Mouse (Mus musculus) MEL (cell line): ENCODE data around the gene Wdr91. TPM values are rescaled to one million over a fixed set of nuclear protein-coding genes. Genes with fewer than 3 reads are reported as not detected.

Source experiments
- DNase-seq: peaks from one replicate; pipeline ENCODE4 v3.0.0; 2011; ENCODE audit warnings: low read depth, low spot score
- H3K27ac ChIP-seq: 2 replicates; pipeline ENCODE4 v1.5.1; 2012; ENCODE audit warnings: low read depth, mild to moderate bottlenecking, control low read depth, low read length, moderate library complexity; ENCODE audit not compliant: control insufficient read depth
- H3K27me3 ChIP-seq, 2 experiments: fragments of 150-350 bp in 1 of 2; sonication (generic) in 1 of 2; 2 replicates each; pipeline ENCODE4 v1.6.1; 2012; ENCODE audit warnings: low read length in 2 of 2, mild to moderate bottlenecking in 2 of 2, improper control_type of control experiment in 1 of 2, moderate library complexity in 1 of 2; ENCODE audit not compliant: insufficient read depth in 2 of 2, control insufficient read depth in 1 of 2
- H3K36me3 ChIP-seq, 2 experiments: 2 replicates each; pipeline ENCODE4 v1.6.1; 2012 to 2014; ENCODE audit warnings: low read length in 2 of 2, improper control_type of control experiment in 1 of 2, inconsistent platforms in 1 of 2, mild to moderate bottlenecking in 1 of 2; ENCODE audit not compliant: insufficient read depth in 2 of 2, control insufficient read depth in 1 of 2
- H3K4me1 ChIP-seq, 2 experiments: fragments of 150-350 bp in 1 of 2; sonication (generic) in 1 of 2; 2 replicates each; pipeline ENCODE4 v1.6.1; 2012; ENCODE audit warnings: low read length in 2 of 2, improper control_type of control experiment in 1 of 2, mild to moderate bottlenecking in 1 of 2; ENCODE audit not compliant: insufficient read depth in 2 of 2, control insufficient read depth in 1 of 2
- H3K4me3 ChIP-seq, 2 experiments: fragments of 150-350 bp in 1 of 2; sonication (generic) in 1 of 2; 2 replicates each; pipeline ENCODE4 v1.5.1; 2012; ENCODE audit warnings: low read depth in 2 of 2, low read length in 2 of 2, mild to moderate bottlenecking in 2 of 2, moderate library complexity in 2 of 2, control low read depth in 1 of 2, improper control_type of control experiment in 1 of 2; ENCODE audit not compliant: control insufficient read depth in 1 of 2, insufficient read depth in 1 of 2
- H3K79me2 ChIP-seq: 2 replicates; pipeline ENCODE4 v1.6.1; 2012; ENCODE audit warnings: mild to moderate bottlenecking, low read length, moderate library complexity; ENCODE audit not compliant: control insufficient read depth, poor library complexity, insufficient read depth
- H3K9ac ChIP-seq: 2 replicates; pipeline ENCODE4 v1.6.1; 2012; ENCODE audit warnings: low read depth, mild to moderate bottlenecking, control low read depth, low read length, moderate library complexity; ENCODE audit not compliant: control insufficient read depth, poor library complexity, severe bottlenecking
- H3K9me3 ChIP-seq: fragments of 150-350 bp; sonication (generic); replicated peaks from 2 replicates; pipeline ENCODE4 v1.6.1; 2012; ENCODE audit warnings: mild to moderate bottlenecking, low read length, improper control_type of control experiment, moderate library complexity; ENCODE audit not compliant: insufficient read depth
- BHLHE40 ChIP-seq: IDR thresholded peaks from 2 replicates; pipeline ENCODE4 v1.6.1; 2012; ENCODE audit warnings: low read depth, mild to moderate bottlenecking, inconsistent platforms, low read length, improper control_type of control experiment, borderline replicate concordance
- CHD2 ChIP-seq: IDR thresholded peaks from 2 replicates; pipeline ENCODE4 v1.6.1; 2011; ENCODE audit warnings: low read length, improper control_type of control experiment
- ELF1 ChIP-seq: IDR thresholded peaks from 2 replicates; pipeline ENCODE4 v1.6.1; 2014; ENCODE audit warnings: low read depth, mild to moderate bottlenecking, inconsistent platforms, low read length, improper control_type of control experiment, moderate library complexity
- EP300 ChIP-seq, 2 experiments: IDR thresholded peaks; 2 replicates each; pipeline ENCODE4 v1.6.1; 2011; ENCODE audit warnings: improper control_type of control experiment in 2 of 2, low read length in 2 of 2, low read depth in 1 of 2, mild to moderate bottlenecking in 1 of 2
- ETS1 ChIP-seq: IDR thresholded peaks from 2 replicates; pipeline ENCODE4 v1.6.1; 2012; ENCODE audit warnings: low read depth, mild to moderate bottlenecking, inconsistent platforms, low read length, improper control_type of control experiment, moderate library complexity
- GABPA ChIP-seq: IDR thresholded peaks from 2 replicates; pipeline ENCODE4 v1.6.1; 2012; ENCODE audit warnings: low read depth, mild to moderate bottlenecking, inconsistent platforms, low read length, improper control_type of control experiment, moderate library complexity
- GATA1 ChIP-seq: IDR thresholded peaks from 2 replicates; pipeline ENCODE4 v1.6.1; 2011; ENCODE audit warnings: low read depth, low read length, improper control_type of control experiment
- JUND ChIP-seq: IDR thresholded peaks from 2 replicates; pipeline ENCODE4 v1.6.1; 2011; ENCODE audit warnings: low read depth, mild to moderate bottlenecking, improper control_type of control experiment, low read length
- MEF2A ChIP-seq: IDR thresholded peaks from 2 replicates; pipeline ENCODE4 v1.6.1; 2014; ENCODE audit warnings: low read depth, mild to moderate bottlenecking, inconsistent platforms, low read length, improper control_type of control experiment; ENCODE audit not compliant: poor library complexity, insufficient replicate concordance, severe bottlenecking; ENCODE audit errors: extremely low read depth
- MYB ChIP-seq: IDR thresholded peaks from 2 replicates; pipeline ENCODE4 v1.6.1; 2011; ENCODE audit warnings: mild to moderate bottlenecking, low read depth, low read length, improper control_type of control experiment
- MYC ChIP-seq: IDR thresholded peaks from 2 replicates; pipeline ENCODE4 v1.6.1; 2011; ENCODE audit warnings: low read depth, mild to moderate bottlenecking, low read length, improper control_type of control experiment, moderate library complexity
- NRF1 ChIP-seq: IDR thresholded peaks from 2 replicates; pipeline ENCODE4 v1.6.1; 2014; ENCODE audit warnings: low read depth, mild to moderate bottlenecking, inconsistent platforms, low read length, improper control_type of control experiment, moderate library complexity; ENCODE audit not compliant: poor library complexity, insufficient read depth, severe bottlenecking
- POLR2A ChIP-seq, 2 experiments: IDR thresholded peaks; 2 replicates each; pipeline ENCODE4 v1.6.1; 2011 to 2012; ENCODE audit warnings: low read length in 2 of 2, mild to moderate bottlenecking in 2 of 2, control low read depth in 1 of 2, improper control_type of control experiment in 1 of 2, low read depth in 1 of 2, moderate library complexity in 1 of 2; ENCODE audit not compliant: control insufficient read depth in 1 of 2, insufficient read depth in 1 of 2, poor library complexity in 1 of 2
- POLR2AphosphoS2 ChIP-seq: IDR thresholded peaks from 2 replicates; pipeline ENCODE4 v1.6.1; 2011; ENCODE audit warnings: low read length, improper control_type of control experiment
- SMC3 ChIP-seq: IDR thresholded peaks from 2 replicates; pipeline ENCODE4 v1.6.1; 2011; ENCODE audit warnings: low read depth, low read length, improper control_type of control experiment
- TAL1 ChIP-seq: IDR thresholded peaks from 2 replicates; pipeline ENCODE4 v1.6.1; 2012; ENCODE audit warnings: mild to moderate bottlenecking, inconsistent platforms, low read length, moderate library complexity, mixed read lengths
- TBP ChIP-seq: IDR thresholded peaks from 2 replicates; pipeline ENCODE4 v1.8.0; 2011; ENCODE audit warnings: low read depth, low read length, improper control_type of control experiment
- USF1 ChIP-seq: IDR thresholded peaks from 2 replicates; pipeline ENCODE4 v1.6.1; 2014; ENCODE audit warnings: low read depth, mild to moderate bottlenecking, inconsistent platforms, low read length, improper control_type of control experiment, moderate library complexity
- ZC3H11A ChIP-seq: IDR thresholded peaks from 2 replicates; pipeline ENCODE4 v1.6.1; 2012; ENCODE audit warnings: low read depth, mild to moderate bottlenecking, inconsistent platforms, low read length, improper control_type of control experiment
- ZMIZ1 ChIP-seq: IDR thresholded peaks from 2 replicates; pipeline ENCODE4 v1.6.1; 2012; ENCODE audit warnings: low read depth, mild to moderate bottlenecking, inconsistent platforms, low read length, improper control_type of control experiment, moderate library complexity
- polyA plus RNA-seq, 2 experiments: library from polyadenylated mRNA; stranded (reverse) in 1 of 2; unstranded in 1 of 2; fragments of >175 nt in 1 of 2; fragments of >200 nt in 1 of 2; gene quantifications; 2 replicates each; pipeline versions ENCODE4 v1.2.1 to v1.2.4; 2012; ENCODE audit warnings: low replicate concordance in 2 of 2, low read depth in 1 of 2; ENCODE audit not compliant: insufficient read length in 2 of 2, insufficient read depth in 1 of 2, missing spikeins in 1 of 2
- total RNA-seq: library from RNA; depleted of rRNA; stranded (reverse); fragments of 300-350 nt; gene quantifications from 2 replicates; pipeline ENCODE4 v1.2.3, GENCODE M21; 2012

Gene Wdr91
- total and polyA plus RNA-seq, 3 experiments: 11.7 to 24.1 TPM; not detected in 1

GRCm38 (mm10) chr6:34902578-34902977 is 8.1 kb downstream of the Wdr91 start:
- Histone ChIP-seq H3K27me3 (no peaks in the 10 kb centered on the region), H3K9me3 (no peaks in the 10 kb centered on the region), H3K4me3 (no peak overlapping the region), H3K79me2 (no peaks in the 10 kb centered on the region; the same call in 1 of the 2 replicates), H3K27ac (no peak overlapping the region), H3K4me1 (peaks cover 4 to 35% of the 10 kb centered on the region in 2 experiments), H3K9ac (no peak overlapping the region), H3K36me3 (peaks cover 0 to 24% of the 10 kb centered on the region in 2 experiments; a peak in 3 of 4 replicates)
- DNase-seq: no peak
- TF ChIP-seq POLR2AphosphoS2: no peak
- no peak for TF ChIP-seq TAL1
- TF ChIP-seq EP300 (IDR thresholded peaks at IDR 0.05; ENCODE audit: low read depth in 1 of 2, low read length in 2 of 2): no peak
- TF ChIP-seq ZMIZ1: no peak
- TF ChIP-seq ETS1: no peak
- TF ChIP-seq GATA1: no peak
- no peak for TF ChIP-seq GABPA
- no peak for TF ChIP-seq USF1
- TF ChIP-seq POLR2A (IDR thresholded peaks at IDR 0.05; ENCODE audit: control insufficient read depth in 1 of 2, insufficient read depth in 1 of 2, low read depth in 1 of 2, low read length in 2 of 2, poor library complexity in 1 of 2): no peak
- no peak for TF ChIP-seq ELF1
- no peak for TF ChIP-seq BHLHE40
- no peak for TF ChIP-seq SMC3
- TF ChIP-seq JUND: no peak
- TF ChIP-seq MYC: no peak
- no peak for TF ChIP-seq NRF1
- TF ChIP-seq ZC3H11A: no peak
- no peak for TF ChIP-seq CHD2
- no peak for TF ChIP-seq MYB
- TF ChIP-seq MEF2A: no peak

- peaks cover 3 to 29% of the 10 kb centered on the region in 2 experiments for H3K4me1 ChIP-seq
- peak; percentile 45 for DNase-seq
These were observed 8.7 kb downstream of the Wdr91 start for GRCm38 (mm10) chr6:34901911-34902444.

More at GRCm38 (mm10) chr6:34901911-34902444, 8.7 kb downstream of the Wdr91 start:
- Histone ChIP-seq H3K27ac (no peak overlapping the region), H3K4me3 (no peak overlapping the region), H3K9me3 (no peaks in the 10 kb centered on the region), H3K27me3 (no peaks in the 10 kb centered on the region), H3K79me2 (no peaks in the 10 kb centered on the region; the same call in 1 of the 2 replicates), H3K36me3 (peaks cover 0 to 18% of the 10 kb centered on the region in 2 experiments; a peak in 3 of 4 replicates), H3K9ac (no peak overlapping the region)
- TF ChIP-seq ETS1 (no peak), TBP (0 out of 2 replicates have a peak, but pooled peaks have one; percentile 42), ELF1 (0 out of 2 replicates have a peak, but pooled peaks have one; percentile 17)
